Mouse (Mus musculus) hindbrain, embryonic 11.5 days (tissue): ENCODE measurements around the gene Lrrfip1. TPM values are rescaled to one million over a fixed set of nuclear protein-coding genes. Genes with fewer than 3 reads are reported as not detected.

Experiments used
- ATAC-seq: fragments of 200-750 bp; cut with Nextera tagmentation; 2 replicates; pipeline ENCODE4 v1.8.0; 2017; ENCODE audit warnings: mild to moderate bottlenecking, moderate TSS enrichment, moderate library complexity; ENCODE audit not compliant: low FRiP score
- DNase-seq: peaks from one replicate; pipeline ENCODE4 v3.0.0-alpha.2; 2015; ENCODE audit warnings: low spot score
- H3K27ac ChIP-seq: fragments of 300-500 bp; sonication (generic); 2 replicates; pipeline ENCODE4 v1.5.1; 2014; ENCODE audit warnings: mild to moderate bottlenecking, low read depth, low read length
- H3K27me3 ChIP-seq: fragments of 300-500 bp; sonication (generic); 2 replicates; pipeline ENCODE4 v1.6.1; 2014; ENCODE audit warnings: mild to moderate bottlenecking, low read length, moderate library complexity, mixed read lengths; ENCODE audit not compliant: control insufficient read depth, insufficient read depth
- H3K36me3 ChIP-seq: fragments of 300-500 bp; sonication (generic); 2 replicates; pipeline ENCODE4 v1.6.1; 2014; ENCODE audit warnings: mild to moderate bottlenecking, low read length, moderate library complexity, mixed read lengths; ENCODE audit not compliant: control insufficient read depth, insufficient read depth
- H3K4me1 ChIP-seq: fragments of 300-500 bp; sonication (generic); replicated peaks from 2 replicates; pipeline ENCODE4 v1.6.1; 2014; ENCODE audit warnings: low read length, mixed read lengths; ENCODE audit not compliant: control insufficient read depth, insufficient read depth
- H3K4me2 ChIP-seq: fragments of 300-500 bp; sonication (generic); replicated peaks from 2 replicates; pipeline ENCODE4 v1.6.1; 2014; ENCODE audit warnings: mild to moderate bottlenecking, low read depth, low read length
- H3K4me3 ChIP-seq: fragments of 300-500 bp; sonication (generic); 2 replicates; pipeline ENCODE4 v1.5.1; 2014; ENCODE audit warnings: low read depth, low read length
- H3K9ac ChIP-seq: fragments of 300-500 bp; sonication (generic); 2 replicates; pipeline ENCODE4 v1.6.1; 2014; ENCODE audit warnings: low read depth, low read length
- H3K9me3 ChIP-seq: fragments of 300-500 bp; sonication (generic); 2 replicates; pipeline ENCODE4 v1.6.1; 2016; ENCODE audit warnings: low read length; ENCODE audit not compliant: control insufficient read depth
- WGBS: fragments of 180-500 bp; shearing (Covaris S2); extraction: QIAGEN DNeasy Blood & Tissue Kit; methylation state at CpG from one replicate; pipeline ENCODE4 v1.1.7; 2014; 5-methylcytosine and 5-hydroxymethylcytosine counted together
- polyA plus RNA-seq: library from polyadenylated mRNA; unstranded; fragments of >200 nt; fragmentation: Nextera tagmentation; extraction: Ambion mirVana; gene quantifications from 2 replicates; pipeline ENCODE4 v1.2.1, GENCODE M21; 2014

The Lrrfip1 gene
- polyA plus RNA-seq, 1 experiment from 2014 or later = 23.5 TPM

- Histone ChIP-seq H3K4me1 (peaks cover 4% of the 10 kb centered on the region; the same call in 1 of the 2 replicates), H3K27me3 (no peaks in the 10 kb centered on the region), H3K9me3 (no peaks in the 10 kb centered on the region), H3K27ac (no peak overlapping the region), H3K36me3 (no peaks in the 10 kb centered on the region), H3K4me3 (no peak overlapping the region), H3K4me2 (no peak overlapping the region), H3K9ac (no peak overlapping the region)
- DNase-seq (no peak), ATAC-seq (no peak)
- 71% methylated on average over 9 of the region's 9 CpGs for WGBS
Observed at GRCm38 (mm10) chr1:91059792-91060604, 61.5 kb downstream of the Lrrfip1 start.

GRCm38 (mm10) chr1:91061105-91061504 lies 62.6 kb downstream of the Lrrfip1 start:
- 79% methylated on average over 4 of the region's 4 CpGs for WGBS
- H3K4me1 ChIP-seq = peaks cover 4% of the 10 kb centered on the region; the same call in 1 of the 2 replicates
- ATAC-seq (no peak), DNase-seq (no peak)
- no peak overlapping the region for H3K9ac ChIP-seq
- H3K9me3 ChIP-seq = no peaks in the 10 kb centered on the region
- H3K27me3 ChIP-seq = no peaks in the 10 kb centered on the region
- no peaks in the 10 kb centered on the region for H3K36me3 ChIP-seq
- H3K27ac ChIP-seq = no peak overlapping the region
- no peak overlapping the region for H3K4me2 ChIP-seq
- no peak overlapping the region for H3K4me3 ChIP-seq

GRCm38 (mm10) chr1:91062363-91062762 lies 63.8 kb downstream of the Lrrfip1 start:
- no peak overlapping the region for H3K27ac ChIP-seq
- H3K4me3 ChIP-seq = no peak overlapping the region
- WGBS = 32% methylated on average over 5 of the region's 5 CpGs
- DNase-seq (no peak), ATAC-seq (no peak)
- H3K36me3 ChIP-seq = no peaks in the 10 kb centered on the region
- H3K9ac ChIP-seq = no peak overlapping the region
- no peak overlapping the region for H3K4me2 ChIP-seq
- peaks cover 4% of the 10 kb centered on the region; the same call in 1 of the 2 replicates for H3K4me1 ChIP-seq
- no peaks in the 10 kb centered on the region for H3K9me3 ChIP-seq
- H3K27me3 ChIP-seq = no peaks in the 10 kb centered on the region

DNA sequence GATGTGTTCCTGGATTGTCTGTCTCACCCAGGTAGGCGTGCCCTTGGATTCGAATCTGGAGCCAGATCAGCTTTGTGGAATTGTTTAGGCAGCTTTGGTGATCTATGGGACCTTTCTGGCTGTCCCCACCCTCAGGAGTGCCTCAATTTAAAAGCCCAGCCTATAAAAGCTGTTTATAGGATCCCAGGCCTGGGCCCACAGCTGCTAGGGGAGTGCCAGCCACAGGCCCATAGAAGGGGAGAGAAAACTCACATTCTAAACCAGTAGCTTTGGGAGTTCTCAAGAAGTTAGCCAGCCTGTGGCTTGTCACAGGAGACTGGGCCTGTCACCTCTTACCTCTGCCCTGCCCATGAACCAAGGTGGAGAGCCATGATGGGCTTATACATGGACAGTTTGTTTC lies 65.5 kb downstream of the Lrrfip1 start:
- DNase-seq (no peak), ATAC-seq (no peak)
- no peaks in the 10 kb centered on the region for H3K9me3 ChIP-seq
- no peak overlapping the region for H3K4me3 ChIP-seq
- peaks cover 4% of the 10 kb centered on the region; the same call in 1 of the 2 replicates for H3K4me1 ChIP-seq
- WGBS = 88% methylated on average over 2 of the region's 2 CpGs
- no peaks in the 10 kb centered on the region for H3K36me3 ChIP-seq
- no peak overlapping the region for H3K4me2 ChIP-seq
- H3K9ac ChIP-seq = no peak overlapping the region
- H3K27me3 ChIP-seq = no peaks in the 10 kb centered on the region
- H3K27ac ChIP-seq = no peak overlapping the region

- Histone ChIP-seq H3K4me1 (peaks cover 4% of the 10 kb centered on the region; the same call in 1 of the 2 replicates), H3K27me3 (no peaks in the 10 kb centered on the region), H3K9me3 (no peaks in the 10 kb centered on the region), H3K27ac (no peak overlapping the region), H3K36me3 (no peaks in the 10 kb centered on the region), H3K4me2 (no peak overlapping the region), H3K4me3 (no peak overlapping the region), H3K9ac (no peak overlapping the region)
- 94% methylated on average over 11 of the region's 11 CpGs for WGBS
- no peak for DNase-seq
- ATAC-seq = no peak
Observed at GRCm38 (mm10) chr1:91064903-91065525, 66.5 kb downstream of the Lrrfip1 start.

DNA sequence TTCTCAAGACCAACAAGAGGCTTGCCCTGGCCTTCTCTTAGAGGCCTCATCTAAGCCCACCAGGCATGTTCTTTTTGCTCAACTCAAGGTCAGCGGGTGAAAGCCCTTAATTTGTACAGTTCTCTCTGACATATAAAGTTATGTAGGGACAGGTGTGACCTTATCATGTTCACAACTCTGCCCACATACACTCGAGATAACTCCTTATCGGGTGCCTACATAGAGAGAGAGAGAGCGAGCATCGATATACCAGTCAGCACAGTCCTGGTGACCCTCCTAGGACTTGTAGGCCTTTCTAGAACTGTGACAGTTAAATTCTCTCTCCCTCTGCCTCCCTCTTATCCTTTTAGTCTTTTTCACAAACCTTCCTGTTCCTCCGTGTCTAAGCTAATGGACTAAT lies 67.5 kb downstream of the Lrrfip1 start:
- H3K4me3 ChIP-seq = no peak overlapping the region
- no peaks in the 10 kb centered on the region for H3K9me3 ChIP-seq
- no peaks in the 10 kb centered on the region for H3K36me3 ChIP-seq
- 98% methylated on average over 6 of the region's 6 CpGs for WGBS
- H3K27ac ChIP-seq = no peak overlapping the region
- H3K4me2 ChIP-seq = no peak overlapping the region
- ATAC-seq (no peak), DNase-seq (no peak)
- H3K4me1 ChIP-seq = peaks cover 4% of the 10 kb centered on the region; the same call in 1 of the 2 replicates
- no peak overlapping the region for H3K9ac ChIP-seq
- H3K27me3 ChIP-seq = no peaks in the 10 kb centered on the region

DNA sequence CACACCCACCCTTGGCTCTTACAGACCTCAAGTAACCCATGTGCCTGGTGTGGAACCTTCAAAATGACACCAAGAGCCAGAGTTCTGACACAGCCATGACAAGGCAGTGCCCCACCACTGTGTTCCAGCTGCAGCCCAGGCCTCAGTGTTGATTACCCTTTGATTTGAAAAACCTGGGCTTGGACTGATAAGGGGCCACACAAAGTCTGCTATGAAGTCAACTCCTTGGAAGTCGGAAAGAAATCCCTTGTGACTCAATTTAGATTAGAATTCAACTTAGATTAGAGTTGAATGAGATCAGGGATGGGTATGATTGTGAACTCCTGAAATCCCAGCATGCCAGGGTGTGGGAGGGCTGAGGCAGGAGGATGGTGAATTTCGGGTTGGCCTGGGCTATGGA lies 68.1 kb downstream of the Lrrfip1 start:
- no peaks in the 10 kb centered on the region for H3K9me3 ChIP-seq
- no peak overlapping the region for H3K9ac ChIP-seq

GRCm38 (mm10) chr1:91067716-91068115 lies 69.2 kb downstream of the Lrrfip1 start:
- WGBS = 84% methylated on average over 6 of the region's 6 CpGs
- DNase-seq = no peak
- Histone ChIP-seq H3K4me2 (no peak overlapping the region), H3K27ac (no peak overlapping the region), H3K9me3 (no peaks in the 10 kb centered on the region), H3K4me3 (no peak overlapping the region), H3K36me3 (no peaks in the 10 kb centered on the region), H3K9ac (no peak overlapping the region), H3K27me3 (no peaks in the 10 kb centered on the region), H3K4me1 (no peaks in the 10 kb centered on the region)
- no peak for ATAC-seq

More for the DNA sequence above, 68.1 kb downstream of the Lrrfip1 start:
- no peak overlapping the region for H3K4me3 ChIP-seq
- no peak for DNase-seq
- H3K36me3 ChIP-seq = no peaks in the 10 kb centered on the region
- H3K4me2 ChIP-seq = no peak overlapping the region
- no peaks in the 10 kb centered on the region for H3K27me3 ChIP-seq
- H3K4me1 ChIP-seq = peaks cover 4% of the 10 kb centered on the region; the same call in 1 of the 2 replicates
- H3K27ac ChIP-seq = no peak overlapping the region
- ATAC-seq = no peak
- WGBS = 92% methylated on average over 2 of the region's 2 CpGs

DNA sequence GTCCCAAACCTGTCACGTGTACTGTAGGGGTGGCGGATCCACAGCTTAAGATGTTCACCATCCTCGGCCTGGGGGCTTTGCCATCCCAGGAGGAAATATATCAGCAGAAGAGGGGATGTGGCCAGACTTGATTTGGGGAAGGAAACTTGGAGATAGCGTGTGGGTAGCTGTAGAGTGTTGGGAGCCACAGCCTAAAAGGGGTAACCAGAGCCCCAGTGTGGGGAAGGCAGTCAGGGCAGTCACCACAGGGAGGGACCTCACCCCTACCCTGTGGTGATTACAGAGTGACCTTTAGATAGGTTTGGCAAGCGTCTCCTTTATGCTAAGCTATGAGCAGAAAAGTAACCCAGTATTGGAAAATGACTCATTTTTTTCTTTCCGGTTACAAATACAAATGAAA lies 71.0 kb downstream of the Lrrfip1 start:
- H3K9ac ChIP-seq = no peak overlapping the region
- 90% methylated on average over 6 of the region's 6 CpGs for WGBS
- H3K9me3 ChIP-seq = no peaks in the 10 kb centered on the region
- no peaks in the 10 kb centered on the region for H3K4me1 ChIP-seq
- ATAC-seq = no peak
- no peaks in the 10 kb centered on the region for H3K36me3 ChIP-seq
- H3K4me2 ChIP-seq = no peak overlapping the region
- no peaks in the 10 kb centered on the region for H3K27me3 ChIP-seq
- H3K4me3 ChIP-seq = no peak overlapping the region
- H3K27ac ChIP-seq = no peak overlapping the region
- DNase-seq = no peak
